Mouse (Mus musculus) brain, embryonic 14.5 days (tissue): Measurements from ENCODE around the gene Babam1.

Experiments
- CTCF ChIP-seq: fragments of 200-500 bp; IDR thresholded peaks from 2 replicates; pipeline ENCODE4 v1.5.1; 2012; ENCODE audit warnings: inconsistent platforms, mild to moderate bottlenecking, moderate library complexity, borderline replicate concordance; ENCODE audit not compliant: insufficient read depth, insufficient read length; ENCODE audit errors: extremely low read depth
- POLR2A ChIP-seq: fragments of 200-500 bp; IDR thresholded peaks from 2 replicates; pipeline ENCODE4 v1.6.1; 2012; ENCODE audit warnings: mild to moderate bottlenecking, inconsistent platforms, borderline replicate concordance; ENCODE audit not compliant: poor library complexity, insufficient read depth, insufficient read length, severe bottlenecking; ENCODE audit errors: extremely low read depth

- TF ChIP-seq POLR2A (no peak), CTCF (no peak)
Measured at GRCm38 (mm10) chr8:71373000-71373399, 23.7 kb upstream of the Babam1 start.
